11 mouse cellular contexts compared by ENCODE assay signal in the genomic region with DNA sequence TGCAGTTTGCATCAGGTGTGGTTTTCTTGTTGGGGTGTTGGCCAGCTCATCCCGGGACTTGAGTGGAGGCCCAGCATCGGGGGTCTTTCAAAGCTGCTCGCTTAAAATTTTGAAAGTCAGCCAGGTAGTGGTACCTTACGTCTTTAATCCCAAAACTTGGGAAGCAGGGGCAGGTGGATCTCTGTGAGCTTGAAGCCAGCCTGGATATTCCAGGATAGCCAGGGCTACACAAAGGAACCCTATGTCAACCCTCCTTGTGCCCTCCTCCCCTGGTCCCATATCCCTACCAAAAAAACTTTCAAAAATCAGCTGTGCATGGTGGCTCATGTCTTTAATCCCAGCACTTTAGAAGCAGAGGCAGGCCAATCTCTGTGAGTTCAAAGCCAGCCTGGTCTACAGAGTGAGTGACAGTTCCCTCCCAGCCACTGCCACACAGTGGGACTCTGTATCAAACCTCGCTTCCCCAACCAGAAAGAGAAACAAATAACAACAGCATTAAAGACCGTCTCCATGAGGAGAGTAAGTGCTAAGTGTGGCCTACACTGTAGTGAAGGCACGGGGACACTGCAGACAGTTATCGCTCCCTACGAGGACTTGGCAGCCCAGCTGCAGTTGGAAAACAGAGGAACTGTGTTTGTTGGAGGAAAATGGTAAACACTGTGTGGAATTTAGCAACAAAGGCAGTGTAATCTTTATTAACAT. TPM values are rescaled to one million over a fixed set of nuclear protein-coding genes. Genes with fewer than 3 reads are reported as not detected.
DNase-seq lines count a peak whose midpoint lies in the region; ATAC-seq and TF ChIP-seq lines count a peak whose summit lies in the region.
"Had no signal": no experiment of that assay in that cellular context is flagged by ENCODE, and none has a peak within 500 bp of the region (broad histone marks: within the 10 kb centered on the region; RNA-seq: fewer than 3 reads in every experiment).

No protein-coding gene starts in this region.

- H3K36me3 ChIP-seq in heart, embryonic 11.5 days (ENCODE audit: control insufficient read depth, insufficient read depth, low read length), result peaks cover 10% of the 10 kb centered on the region
- H3K36me3 ChIP-seq in midbrain, embryonic 15.5 days (replicated peaks), result peaks cover 7% of the 10 kb centered on the region; the same call in 1 of the 2 replicates
- H3K36me3 ChIP-seq in midbrain, embryonic 10.5 days, result peaks cover 46% of the 10 kb centered on the region
- peaks cover 2% of the 10 kb centered on the region; the same call in 1 of the 2 replicates for H3K36me3 ChIP-seq in limb, embryonic 11.5 days (ENCODE audit: control insufficient read depth, insufficient read depth, low read length)
- peaks cover 5% of the 10 kb centered on the region for H3K36me3 ChIP-seq in stomach, postnatal 0 days (ENCODE audit: control insufficient read depth, insufficient read depth, low read length)

- no peak for TF ChIP-seq CTCF in stomach, postnatal 0 days (IDR thresholded peaks at IDR 0.05; ENCODE audit: low read depth)

- no peak for ATAC-seq in heart, embryonic 11.5 days (replicated peaks; ENCODE audit: insufficient number of reproducible peaks, low FRiP score, low TSS enrichment)
- no peak for ATAC-seq in midbrain, embryonic 15.5 days (replicated peaks)
- ATAC-seq in limb, embryonic 11.5 days (ENCODE audit: insufficient number of reproducible peaks, low FRiP score, low TSS enrichment, low read depth), result no peak
- peak; percentile 30 for ATAC-seq in stomach, postnatal 0 days (ENCODE audit: low FRiP score, low TSS enrichment)
- ATAC-seq: CD4-positive, CD25-positive, alpha-beta regulatory T cell, adult 4 months had no signal

- H3K27ac ChIP-seq in heart, embryonic 11.5 days (ENCODE audit: low read depth, low read length), result peak overlapping the region; percentile 79
- peak overlapping the region; percentile 53; the same call in 1 of the 2 replicates for H3K27ac ChIP-seq in midbrain, embryonic 15.5 days
- H3K27ac ChIP-seq in midbrain, embryonic 10.5 days (replicated peaks), result no peak overlapping the region
- peak overlapping the region; percentile 55; the same call in 1 of the 2 replicates for H3K27ac ChIP-seq in limb, embryonic 11.5 days (replicated peaks; ENCODE audit: low read depth, low read length)
- H3K27ac ChIP-seq in stomach, postnatal 0 days (replicated peaks), result peak overlapping the region; percentile 63

- no peak overlapping the region for H3K4me2 ChIP-seq in heart, embryonic 11.5 days
- no peak overlapping the region for H3K4me2 ChIP-seq in midbrain, embryonic 15.5 days
- no peak overlapping the region for H3K4me2 ChIP-seq in limb, embryonic 11.5 days (ENCODE audit: low read depth, severe bottlenecking)
- no peak overlapping the region for H3K4me2 ChIP-seq in stomach, postnatal 0 days (replicated peaks; ENCODE audit: low read depth)

- H3K27me3 ChIP-seq in heart, embryonic 11.5 days (ENCODE audit: control insufficient read depth, insufficient read depth, low read length), result no peaks in the 10 kb centered on the region
- no peaks in the 10 kb centered on the region for H3K27me3 ChIP-seq in midbrain, embryonic 15.5 days (replicated peaks)
- H3K27me3 ChIP-seq in midbrain, embryonic 10.5 days (ENCODE audit: low read depth, poor library complexity, severe bottlenecking), result no peaks in the 10 kb centered on the region
- no peaks in the 10 kb centered on the region for H3K27me3 ChIP-seq in limb, embryonic 11.5 days (ENCODE audit: control insufficient read depth, insufficient read depth, low read length)
- no peaks in the 10 kb centered on the region for H3K27me3 ChIP-seq in stomach, postnatal 0 days (ENCODE audit: control insufficient read depth, insufficient read depth, low read length)

- no peaks in the 10 kb centered on the region for H3K9me3 ChIP-seq in heart, embryonic 11.5 days (replicated peaks; ENCODE audit: control insufficient read depth, low read length)
- H3K9me3 ChIP-seq in midbrain, embryonic 15.5 days, result no peaks in the 10 kb centered on the region
- H3K9me3 ChIP-seq in midbrain, embryonic 10.5 days (replicated peaks), result no peaks in the 10 kb centered on the region
- H3K9me3 ChIP-seq in limb, embryonic 11.5 days (ENCODE audit: control insufficient read depth, low read length), result no peaks in the 10 kb centered on the region
- no peaks in the 10 kb centered on the region for H3K9me3 ChIP-seq in stomach, postnatal 0 days (ENCODE audit: control insufficient read depth, low read length)

- H3K4me3 ChIP-seq in heart, embryonic 11.5 days (ENCODE audit: low read depth, low read length), result no peak overlapping the region
- no peak overlapping the region for H3K4me3 ChIP-seq in midbrain, embryonic 15.5 days
- H3K4me3 ChIP-seq in midbrain, embryonic 10.5 days, result no peak overlapping the region
- H3K4me3 ChIP-seq in limb, embryonic 11.5 days (ENCODE audit: low read depth, low read length), result no peak overlapping the region
- no peak overlapping the region for H3K4me3 ChIP-seq in stomach, postnatal 0 days (ENCODE audit: low read depth, low read length)

- H3K9ac ChIP-seq in heart, embryonic 11.5 days (ENCODE audit: low read depth, low read length), result no peak overlapping the region
- H3K9ac ChIP-seq in midbrain, embryonic 15.5 days, result no peak overlapping the region
- no peak overlapping the region for H3K9ac ChIP-seq in limb, embryonic 11.5 days (ENCODE audit: low read length)
- no peak overlapping the region for H3K9ac ChIP-seq in stomach, postnatal 0 days (ENCODE audit: low read length)

- no peaks in the 10 kb centered on the region; the same call in 1 of the 2 replicates for H3K4me1 ChIP-seq in heart, embryonic 11.5 days (ENCODE audit: control insufficient read depth, insufficient read depth, low read length)
- no peaks in the 10 kb centered on the region for H3K4me1 ChIP-seq in midbrain, embryonic 15.5 days
- no peaks in the 10 kb centered on the region for H3K4me1 ChIP-seq in midbrain, embryonic 10.5 days
- peaks cover 6% of the 10 kb centered on the region; the same call in 1 of the 2 replicates for H3K4me1 ChIP-seq in limb, embryonic 11.5 days (ENCODE audit: control insufficient read depth, insufficient read depth, low read length)
- H3K4me1 ChIP-seq in stomach, postnatal 0 days (replicated peaks; ENCODE audit: control insufficient read depth, insufficient read depth), result no peaks in the 10 kb centered on the region

- no peak for TF ChIP-seq EP300 in stomach, postnatal 0 days (optimal IDR thresholded peaks at IDR 0.05)

- WGBS in heart, embryonic 11.5 days (ENCODE audit: insufficient replicate concordance), result 78% methylated on average over 9 of the region's 9 CpGs
- 85% methylated on average over 9 of the region's 9 CpGs for WGBS in midbrain, embryonic 15.5 days
- 91% methylated on average over 9 of the region's 9 CpGs for WGBS in midbrain, embryonic 10.5 days
- 80% methylated on average over 9 of the region's 9 CpGs for WGBS in limb, embryonic 11.5 days
- WGBS in stomach, postnatal 0 days, result 64% methylated on average over 9 of the region's 9 CpGs

- no peak for DNase-seq in heart, adult 8-10 months (ENCODE audit: low spot score)
- DNase-seq in midbrain, embryonic 10.5 days (ENCODE audit: low spot score), result no peak
- DNase-seq in limb, embryonic 11.5 days (ENCODE audit: low spot score), result no peak
- no peak for DNase-seq in stomach, postnatal 0 days (ENCODE audit: low spot score)
- DNase-seq in thymus, adult 18-20 months, result no peak
- DNase-seq in frontal cortex, postnatal 25 days (ENCODE audit: low spot score in 2 of 2), result no peak
- DNase-seq: cerebellum, adult 9-11 months; spleen, adult 18-20 months had no signal

RNA-seq across cellular contexts. Expression of gene Tango6, which starts 21.5 kb away (rescaled TPM):
- 5.1 and 5.9 TPM in 2 replicates for polyA plus RNA-seq in heart, embryonic 11.5 days (2014; fragmentation: Nextera tagmentation; extraction: Ambion mirVana)
- 10 to 100 TPM in 3 of 4 experiments, 1 to 10 TPM in 1; 9.9 to 11.0 (median 10.8) TPM for total RNA-seq in heart, adult 8-10 months (2022)
- 6.4 and 6.8 TPM in 2 replicates for polyA plus RNA-seq in midbrain, embryonic 15.5 days (2015; fragmentation: Nextera tagmentation; extraction: Ambion mirVana)
- 13.8 and 14.2 TPM in 2 replicates for polyA plus RNA-seq in midbrain, embryonic 10.5 days (2016; fragmentation: Nextera tagmentation; extraction: Ambion mirVana)
- polyA plus RNA-seq in limb, embryonic 11.5 days (2014; fragmentation: Nextera tagmentation; extraction: Ambion mirVana), result 10.0 and 10.5 TPM in 2 replicates
- 3.0 and 3.1 TPM in 2 replicates for polyA plus RNA-seq in stomach, postnatal 0 days (2015; fragmentation: Nextera tagmentation; extraction: Ambion mirVana)
